Mouse (Mus musculus) C3H10T1/2 (cell line): Measurements from ENCODE around the gene Lypd1. TPM values are rescaled to one million over a fixed set of nuclear protein-coding genes. Genes with fewer than 3 reads are reported as not detected.

ENCODE experiments used
- polyA plus RNA-seq, 2 experiments: library from polyadenylated mRNA; unstranded; fragments of >200 nt; fragmentation: generic; extraction: Trizol; gene quantifications; one replicate each; pipeline ENCODE4 v1.2.1; 2012; ENCODE audit warnings: missing spikeins in 2 of 2

Lypd1 gene
- polyA plus RNA-seq = 1 to 10 TPM in 1 of 2 experiments, under 1 TPM in 1; 0.14 to 2.5 TPM

GRCm38 (mm10) chr1:125912601-125913600 is at the start of gene Lypd1:
Gene Lypd1, minus strand, starts transcription at chr1:125913101.

Other genes starting within 250 kb of the Lypd1 start
- gene Gpr39, start 236.1 kb downstream of the Lypd1 start, polyA plus RNA-seq = 10 to 100 TPM in 1 of 2 experiments, 1 to 10 TPM in 1; 2.6 to 28.0 TPM